Mouse (Mus musculus): ENCODE data around the gene Plekha6.

DNA sequence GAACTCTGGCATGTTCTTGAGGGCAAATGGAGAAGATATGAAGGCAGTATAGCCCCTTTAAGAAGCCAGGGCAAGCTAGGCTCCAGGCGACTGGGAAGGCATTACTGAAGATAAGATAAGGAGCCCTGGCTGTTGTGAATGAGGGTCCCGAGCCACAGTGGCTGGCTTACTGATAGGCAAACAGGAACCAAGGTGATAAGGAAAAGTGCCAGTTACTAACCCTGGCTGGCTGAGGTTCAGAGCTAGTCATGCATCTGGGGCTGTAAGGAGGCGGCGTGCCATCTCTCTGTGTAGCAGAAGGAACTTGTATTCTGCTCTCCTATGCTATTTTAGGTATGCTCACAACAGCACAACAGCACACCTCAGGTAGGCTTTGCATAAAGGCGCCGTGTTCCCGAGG lies 80.7 kb downstream of the Plekha6 start:
- no peak for TF ChIP-seq POLR2A (IDR thresholded peaks at IDR 0.05; ENCODE audit: borderline replicate concordance, low read depth, low read length)
- TF ChIP-seq CTCF (IDR thresholded peaks at IDR 0.05; ENCODE audit: low read depth, low read length) = no peak
